Mouse (Mus musculus): Measurements from ENCODE around the gene Syt14.

DNA sequence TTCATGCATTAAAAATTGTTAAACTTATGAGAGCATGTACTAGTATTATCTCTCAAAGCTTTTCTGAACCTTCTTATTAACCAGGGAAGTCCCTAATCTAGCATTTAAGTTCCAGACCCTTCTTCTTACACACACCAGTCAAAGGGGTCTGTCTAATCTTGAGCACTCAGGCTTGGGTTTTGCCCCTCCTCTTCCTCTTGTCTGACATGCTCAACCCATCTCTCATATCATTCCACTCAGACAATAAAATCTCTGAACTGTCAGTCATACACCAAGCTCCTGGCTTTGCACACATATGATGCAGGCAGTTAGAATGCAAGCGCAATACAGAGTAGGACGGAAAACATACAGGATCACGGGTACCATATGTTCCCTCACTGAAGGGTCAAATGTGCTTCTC lies 48.4 kb downstream of the Syt14 start:
- TF ChIP-seq CTCF (conservative IDR thresholded peaks at IDR 0.05; ENCODE audit: low read length), result no peak
- no peak for TF ChIP-seq POU5F1 (IDR thresholded peaks at IDR 0.05; ENCODE audit: borderline replicate concordance, low read length)

Measured in E14TG2a.4 (cell line).